Mouse (Mus musculus): Measurements from ENCODE around the gene Mmab. TPM values are rescaled to one million over a fixed set of nuclear protein-coding genes. Genes with fewer than 3 reads are reported as not detected.

Gene Mmab
- polyA plus RNA-seq (2017; shearing (Covaris generic)) = 10 to 100 TPM in 1 of 2 experiments, 1 to 10 TPM in 1; 9.7 to 16.1 TPM

GRCm38 (mm10) chr5:114443566-114444367, at the start of gene Mmab, which contains the start of gene Mvk:
Gene Mmab (minus strand): TSS chr5:114444060.
Gene Mvk (plus strand): TSS chr5:114444269.

Other genes with a start within 250 kb of the Mmab start
- gene Foxn4, start 170.3 kb downstream of the Mmab start, polyA plus RNA-seq (2017; shearing (Covaris generic)) = not detected
- gene Myo1h, start 154.9 kb downstream of the Mmab start, polyA plus RNA-seq (2017; shearing (Covaris generic)) = 1 to 10 TPM; 5.1 to 6.0 TPM
- 100 to 1,000 TPM; 104 to 131 TPM for gene Kctd10, start 63.6 kb downstream of the Mmab start, polyA plus RNA-seq (2017; shearing (Covaris generic))
- 10 to 100 TPM; 57.5 to 71.2 TPM for gene Ube3b, start 63.5 kb downstream of the Mmab start, polyA plus RNA-seq (2017; shearing (Covaris generic))
- gene Mvk, start 209 bp upstream of the Mmab start, polyA plus RNA-seq (2017; shearing (Covaris generic)) = 10 to 100 TPM; 11.0 to 13.3 TPM
- under 1 TPM; 0.17 to 0.56 TPM for gene Fam222a, start 124.0 kb upstream of the Mmab start, polyA plus RNA-seq (2017; shearing (Covaris generic))
- 1 to 10 TPM in 1 of 2 experiments, under 1 TPM in 1; 0.49 to 2.0 TPM for gene Trpv4, start 214.4 kb upstream of the Mmab start, polyA plus RNA-seq (2017; shearing (Covaris generic))
- gene Gltp, start 246.9 kb upstream of the Mmab start, polyA plus RNA-seq (2017; shearing (Covaris generic)) = 100 to 1,000 TPM; 311 to 348 TPM

Measured in inflammation-experienced regulatory T-cells (primary cell).